Mouse (Mus musculus) liver, embryonic 14.5 days (tissue): ENCODE measurements around the gene Cyp11a1. TPM values are rescaled to one million over a fixed set of nuclear protein-coding genes. Genes with fewer than 3 reads are reported as not detected.

ENCODE experiments used
- ATAC-seq: fragments of 200-750 bp; cut with Nextera tagmentation; 2 replicates; pipeline ENCODE4 v1.8.0; 2017; ENCODE audit warnings: moderate number of reproducible peaks, mild to moderate bottlenecking, moderate library complexity; ENCODE audit not compliant: insufficient read depth
- DNase-seq, 3 experiments: peaks; one replicate each; pipeline ENCODE4 v3.0.0-alpha.2; 2012 to 2013; ENCODE audit warnings: low read depth in 3 of 3, low spot score in 3 of 3
- H3K27ac ChIP-seq: fragments of 300-500 bp; sonication (generic); 2 replicates; pipeline ENCODE4 v1.5.1; 2014; ENCODE audit warnings: moderate library complexity, mild to moderate bottlenecking, control low read depth, inconsistent platforms
- H3K27me3 ChIP-seq: fragments of 300-500 bp; sonication (generic); 2 replicates; pipeline ENCODE4 v1.6.1; 2014; ENCODE audit warnings: mild to moderate bottlenecking, low read length, moderate library complexity; ENCODE audit not compliant: control insufficient read depth, insufficient read depth
- H3K36me3 ChIP-seq: fragments of 300-500 bp; sonication (generic); replicated peaks from 2 replicates; pipeline ENCODE4 v1.6.1; 2014; ENCODE audit warnings: low read depth; ENCODE audit not compliant: control insufficient read depth, insufficient read depth
- H3K4me1 ChIP-seq, 2 experiments: fragments of 200-500 bp in 1 of 2; fragments of 300-500 bp in 1 of 2; sonication (generic) in 1 of 2; replicated peaks; 2 replicates each; pipeline ENCODE4 v1.6.1; 2012 to 2014; ENCODE audit warnings: antibody characterized with exemption in 1 of 2, inconsistent platforms in 1 of 2, low read length in 1 of 2; ENCODE audit not compliant: control insufficient read depth in 2 of 2, insufficient read depth in 2 of 2
- H3K4me2 ChIP-seq: fragments of 300-500 bp; sonication (generic); 2 replicates; pipeline ENCODE4 v1.6.1; 2014; ENCODE audit warnings: low read depth, mild to moderate bottlenecking, control low read depth, moderate library complexity
- H3K4me3 ChIP-seq, 2 experiments: fragments of 200-500 bp in 1 of 2; fragments of 300-500 bp in 1 of 2; sonication (generic) in 1 of 2; 2 replicates each; pipeline ENCODE4 v1.5.1; 2012 to 2014; ENCODE audit warnings: low read depth in 2 of 2, low read length in 2 of 2, mild to moderate bottlenecking in 2 of 2, control low read depth in 1 of 2, inconsistent platforms in 1 of 2, moderate library complexity in 1 of 2; ENCODE audit not compliant: insufficient read depth in 1 of 2
- H3K9ac ChIP-seq: fragments of 300-500 bp; sonication (generic); replicated peaks from 2 replicates; pipeline ENCODE4 v1.6.1; 2014; ENCODE audit warnings: mild to moderate bottlenecking, control low read depth, moderate library complexity
- H3K9me3 ChIP-seq: fragments of 300-500 bp; sonication (generic); 2 replicates; pipeline ENCODE4 v1.6.1; 2016; ENCODE audit warnings: low read length, mixed read lengths; ENCODE audit not compliant: control insufficient read depth
- CTCF ChIP-seq: IDR thresholded peaks from 2 replicates; pipeline ENCODE4 v1.5.1; 2016; ENCODE audit warnings: antibody characterized with exemption, low read depth, control low read depth
- EP300 ChIP-seq: IDR thresholded peaks from 2 replicates; pipeline ENCODE4 v1.6.1; 2016; ENCODE audit warnings: antibody characterized with exemption, low read depth
- WGBS: fragments of 180-500 bp; shearing (Covaris S2); extraction: QIAGEN DNeasy Blood & Tissue Kit; methylation state at CpG from one replicate; pipeline ENCODE4 v1.1.7; 2014; ENCODE audit not compliant: insufficient replicate concordance; 5-methylcytosine and 5-hydroxymethylcytosine counted together
- polyA plus RNA-seq, 2 experiments: library from polyadenylated mRNA; depleted of rRNA in 1 of 2; stranded (reverse) in 1 of 2; unstranded in 1 of 2; fragments of >200 nt; fragmentation: Nextera tagmentation in 1 of 2; extraction: Ambion mirVana in 1 of 2; gene quantifications; 2 replicates each; pipeline versions ENCODE4 v1.2.1 to v1.2.3; 2012 to 2014

Cyp11a1 gene
- polyA plus RNA-seq, 2 experiments = 0.37 to 0.55 TPM

DNA sequence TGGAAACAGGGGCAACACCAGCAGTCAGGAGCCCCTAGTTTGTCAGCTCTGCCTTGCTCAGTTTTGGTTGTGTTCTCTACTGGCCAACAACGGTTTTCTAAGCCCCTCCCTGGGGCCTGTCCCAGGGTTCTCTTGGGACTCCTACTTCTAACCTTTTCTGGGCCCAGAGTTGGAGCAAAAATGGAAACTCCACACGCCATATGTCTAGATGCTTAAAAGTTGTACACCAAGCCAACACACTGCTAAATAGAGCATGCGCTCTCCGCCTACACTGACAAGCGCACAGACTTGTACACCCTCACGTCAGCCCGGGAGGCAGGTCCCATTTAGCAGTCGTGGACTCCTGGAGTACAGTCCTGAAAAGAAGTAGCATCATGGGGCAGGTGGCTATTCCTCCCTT lies 20.9 kb upstream of the Cyp11a1 start:
- Histone ChIP-seq H3K9me3 (no peaks in the 10 kb centered on the region), H3K36me3 (no peaks in the 10 kb centered on the region), H3K4me1 (no peaks in the 10 kb centered on the region), H3K4me2 (no peak overlapping the region), H3K4me3 (no peak overlapping the region), H3K9ac (no peak overlapping the region), H3K27ac (no peak overlapping the region), H3K27me3 (no peaks in the 10 kb centered on the region)
- DNase-seq (no peak), ATAC-seq (no peak)
- no peak for TF ChIP-seq CTCF
- no peak for TF ChIP-seq EP300
- 76% methylated on average over 8 of the region's 8 CpGs for WGBS

- no peak for ATAC-seq
These were observed 19.9 kb upstream of the Cyp11a1 start for GRCm38 (mm10) chr9:57986293-57986692.

GRCm38 (mm10) chr9:57988098-57988497 lies 18.1 kb upstream of the Cyp11a1 start:
- Histone ChIP-seq H3K4me3 (no peak overlapping the region), H3K4me1 (no peaks in the 10 kb centered on the region), H3K9ac (no peak overlapping the region), H3K27ac (no peak overlapping the region), H3K36me3 (no peaks in the 10 kb centered on the region), H3K27me3 (no peaks in the 10 kb centered on the region), H3K4me2 (no peak overlapping the region), H3K9me3 (no peaks in the 10 kb centered on the region)
- no peak for TF ChIP-seq CTCF
- TF ChIP-seq EP300 = no peak
- no peak for DNase-seq
- WGBS = 53% methylated on average over 2 of the region's 2 CpGs
- ATAC-seq = no peak

More at GRCm38 (mm10) chr9:57986293-57986692, 19.9 kb upstream of the Cyp11a1 start:
- Histone ChIP-seq H3K36me3 (no peaks in the 10 kb centered on the region), H3K27ac (no peak overlapping the region), H3K9ac (no peak overlapping the region), H3K27me3 (no peaks in the 10 kb centered on the region), H3K9me3 (no peaks in the 10 kb centered on the region), H3K4me3 (no peak overlapping the region), H3K4me2 (no peak overlapping the region), H3K4me1 (no peaks in the 10 kb centered on the region)
- no peak for DNase-seq
- 59% methylated on average over 7 of the region's 7 CpGs for WGBS
- TF ChIP-seq CTCF (no peak), EP300 (no peak)

DNA sequence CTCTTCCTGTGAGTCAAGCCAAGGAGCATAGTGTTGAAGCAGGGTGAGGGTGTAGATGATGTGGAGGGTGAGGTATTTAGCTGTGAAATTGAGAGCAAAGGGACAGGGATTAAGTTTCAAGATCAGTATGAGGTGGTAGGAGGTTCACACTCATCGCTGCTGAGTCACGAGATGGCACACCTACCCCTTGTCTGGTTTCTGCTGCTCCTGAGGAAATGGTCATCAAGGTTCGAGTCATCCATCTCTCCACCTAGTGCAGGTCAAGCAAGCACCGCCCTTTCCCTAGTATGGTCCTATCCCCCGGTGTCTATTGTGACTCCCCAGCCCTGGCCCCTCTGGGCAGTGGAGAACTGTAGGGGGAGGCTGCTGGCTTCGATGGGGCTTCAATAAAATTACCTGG lies 16.9 kb upstream of the Cyp11a1 start:
- 62% methylated on average over 6 of the region's 6 CpGs for WGBS
- TF ChIP-seq EP300 = no peak
- no peak for TF ChIP-seq CTCF
- Histone ChIP-seq H3K27me3 (no peaks in the 10 kb centered on the region), H3K4me1 (no peaks in the 10 kb centered on the region), H3K4me2 (no peak overlapping the region), H3K9me3 (no peaks in the 10 kb centered on the region), H3K36me3 (no peaks in the 10 kb centered on the region), H3K4me3 (no peak overlapping the region), H3K27ac (no peak overlapping the region), H3K9ac (no peak overlapping the region)
- ATAC-seq (no peak), DNase-seq (no peak)

DNA sequence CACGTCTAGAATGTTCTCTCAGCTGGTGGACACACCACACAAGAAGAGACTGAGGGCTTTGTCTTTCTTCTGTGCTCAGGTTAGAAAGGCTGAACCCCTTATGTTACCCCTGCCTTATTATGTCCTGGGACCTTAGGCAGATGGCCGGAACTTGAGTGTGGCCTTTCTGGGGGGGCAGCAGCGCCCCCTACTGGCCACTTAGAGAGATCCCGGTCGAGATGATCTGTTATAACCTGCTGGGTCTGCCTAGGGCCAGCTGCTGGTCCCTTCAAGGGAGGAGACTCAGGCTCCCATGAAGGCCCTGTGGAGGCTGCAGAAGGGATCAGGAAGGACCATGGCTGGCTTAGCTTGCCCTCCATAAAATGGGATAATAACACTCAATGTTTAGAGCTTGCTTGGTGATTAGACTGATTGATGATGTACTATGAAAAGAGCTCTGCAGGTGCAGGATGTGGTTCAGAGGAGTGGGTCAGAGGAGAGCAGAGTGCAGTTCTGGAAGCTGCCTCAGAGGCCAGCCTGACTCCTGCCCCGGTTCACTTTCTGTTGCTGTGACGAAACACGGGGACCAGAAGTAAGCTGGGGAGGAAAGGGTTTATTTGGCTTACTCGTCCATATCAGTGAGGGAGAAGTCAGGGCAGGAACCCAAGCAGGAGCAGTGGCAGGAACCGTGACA lies 15.6 kb upstream of the Cyp11a1 start:
- no peak overlapping the region for H3K4me2 ChIP-seq

More for the DNA sequence above, 15.6 kb upstream of the Cyp11a1 start:
- no peaks in the 10 kb centered on the region for H3K27me3 ChIP-seq
- WGBS = 26% methylated on average over 10 of the region's 10 CpGs
- no peaks in the 10 kb centered on the region for H3K36me3 ChIP-seq
- no peak overlapping the region for H3K27ac ChIP-seq
- no peak overlapping the region for H3K4me3 ChIP-seq
- TF ChIP-seq EP300 = no peak
- TF ChIP-seq CTCF = peak; percentile 84
- no peaks in the 10 kb centered on the region for H3K4me1 ChIP-seq
- DNase-seq (peak in 1 of 3 experiments; percentile 17), ATAC-seq (no peak)
- H3K9me3 ChIP-seq = no peaks in the 10 kb centered on the region
- H3K9ac ChIP-seq = no peak overlapping the region
